Mouse (Mus musculus) frontal cortex, adult 2 months (tissue): ENCODE results near the gene Cfp. TPM values are rescaled to one million over a fixed set of nuclear protein-coding genes. Genes with fewer than 3 reads are reported as not detected.

ENCODE experiments used
- DNase-seq, 2 experiments: peaks; one replicate each; pipeline ENCODE4 v3.0.0; 2022; ENCODE audit warnings: low spot score in 1 of 2; ENCODE audit errors: extremely low spot score in 1 of 2
- polyA plus RNA-seq: library from polyadenylated mRNA; depleted of rRNA; stranded (reverse); fragments of >200 nt; gene quantifications from 2 replicates; pipeline ENCODE4 v1.2.3, GENCODE M21; 2012; rRNA removed

Cfp gene
- 19.2 and 21.8 TPM in 2 replicates for polyA plus RNA-seq

DNA sequence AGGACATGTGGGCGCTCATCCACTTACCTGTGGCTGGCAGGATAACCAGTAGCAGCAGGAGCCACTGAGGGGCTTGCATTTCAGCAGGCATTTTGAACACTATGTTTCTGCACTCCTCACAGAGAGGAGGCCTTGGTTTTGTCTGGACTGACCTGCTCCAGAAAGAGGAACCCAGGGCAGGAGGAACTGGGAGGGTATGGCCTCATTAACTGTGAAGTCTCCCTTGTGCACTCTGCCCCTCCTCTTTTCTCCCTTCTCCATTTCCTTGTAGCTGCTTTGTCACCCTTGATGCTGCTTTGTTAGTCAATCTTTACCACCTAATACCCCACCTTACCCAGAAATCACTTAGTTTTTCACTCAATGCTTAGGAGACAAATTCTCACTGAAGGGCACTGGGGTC, at the start of gene Cfp:
TSS of gene Cfp (minus strand) at position 192 of the 400 bp plus-strand sequence.
- DNase-seq: no peak

- DNase-seq: no peak
Observed at GRCm38 (mm10) chrX:20980901-20981300, 49.5 kb upstream of the Cfp start.

- peak; percentile 85 to 92 for DNase-seq
Observed at GRCm38 (mm10) chrX:20961477-20962378, 30.4 kb upstream of the Cfp start, which contains the start of gene Uxt. Uxt (minus strand) TSS chrX:20962017.

DNA sequence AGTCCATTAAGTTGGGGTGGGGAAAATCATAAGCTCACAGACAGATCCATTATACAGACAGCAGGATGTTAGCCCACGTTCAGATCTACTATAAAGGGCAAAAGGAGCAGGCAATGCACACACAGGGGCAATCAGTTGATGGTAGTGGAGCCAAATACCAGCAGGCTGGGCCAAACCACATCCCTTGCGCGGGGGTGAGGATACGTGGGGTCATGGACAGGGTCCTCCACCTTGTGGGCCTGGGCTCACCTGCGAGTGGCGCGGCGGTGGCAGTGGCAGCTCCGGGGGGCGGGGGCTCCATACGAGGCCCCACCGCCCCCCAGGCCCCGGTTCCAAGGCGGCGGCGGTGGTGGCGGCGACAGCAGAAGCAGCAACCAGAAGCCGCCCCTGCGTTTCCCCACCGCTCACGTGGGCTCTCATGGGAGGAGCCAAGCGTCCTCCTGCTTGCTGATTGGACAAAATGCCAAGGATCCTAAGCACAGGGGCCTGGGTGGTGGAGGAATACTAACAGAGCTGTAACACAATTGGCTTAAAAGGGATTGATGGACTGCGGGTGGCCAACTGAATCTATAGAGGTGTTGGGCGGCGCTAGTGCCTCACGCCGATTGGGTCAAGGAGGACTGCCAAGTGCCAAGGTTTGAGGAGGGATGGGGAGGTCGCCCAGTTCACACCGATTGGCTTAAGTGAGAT, 19.0 kb upstream of the Cfp start, which contains the start of gene Elk1:
TSS of gene Elk1 (minus strand) at position 418 of the 690 bp plus-strand sequence.
- peak; percentile 85 to 87 for DNase-seq

DNA sequence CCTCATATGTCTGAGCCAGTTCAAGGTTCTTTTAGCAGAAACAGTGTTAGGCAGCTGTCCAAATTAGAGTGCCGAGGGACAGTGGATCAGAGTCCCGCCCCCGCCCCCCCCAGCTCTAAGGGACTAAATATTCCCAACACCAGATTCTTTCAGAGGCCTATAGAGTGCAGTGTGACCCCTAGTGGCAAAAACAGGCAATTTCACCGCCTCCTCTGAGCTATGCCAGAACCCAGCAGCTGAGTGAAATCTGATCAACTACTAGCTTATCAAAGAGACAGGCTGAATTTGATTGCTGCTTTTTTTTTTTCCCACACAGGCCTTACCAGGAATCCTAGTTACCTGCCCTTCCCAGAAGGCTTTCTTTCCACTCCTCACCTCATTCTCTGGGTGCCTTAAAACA, 14.7 kb upstream of the Cfp start:
- DNase-seq: peak; percentile 28 to 80

DNA sequence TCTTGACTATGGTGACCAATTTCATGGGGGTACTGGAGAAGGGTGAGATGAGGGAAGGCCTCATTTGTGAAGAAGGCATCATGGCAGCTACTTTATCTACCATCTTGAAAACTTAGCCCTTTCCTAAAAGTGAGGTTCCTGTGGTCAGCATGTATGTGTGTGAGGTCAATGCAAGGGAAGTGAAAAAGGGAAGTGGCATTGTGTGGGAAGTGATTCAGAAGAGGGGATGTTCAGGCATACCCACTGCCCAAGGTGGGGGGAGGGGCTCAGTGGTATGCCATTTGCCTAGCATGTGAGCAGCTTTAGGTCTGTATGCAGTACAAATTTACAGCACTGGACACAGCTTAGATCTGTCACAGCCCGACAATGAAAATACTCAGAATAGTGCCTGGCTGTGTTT, 608 bp upstream of the Cfp start:
- no peak for DNase-seq

GRCm38 (mm10) chrX:20929859-20930258, 1.5 kb downstream of the Cfp start:
- no peak for DNase-seq

DNA sequence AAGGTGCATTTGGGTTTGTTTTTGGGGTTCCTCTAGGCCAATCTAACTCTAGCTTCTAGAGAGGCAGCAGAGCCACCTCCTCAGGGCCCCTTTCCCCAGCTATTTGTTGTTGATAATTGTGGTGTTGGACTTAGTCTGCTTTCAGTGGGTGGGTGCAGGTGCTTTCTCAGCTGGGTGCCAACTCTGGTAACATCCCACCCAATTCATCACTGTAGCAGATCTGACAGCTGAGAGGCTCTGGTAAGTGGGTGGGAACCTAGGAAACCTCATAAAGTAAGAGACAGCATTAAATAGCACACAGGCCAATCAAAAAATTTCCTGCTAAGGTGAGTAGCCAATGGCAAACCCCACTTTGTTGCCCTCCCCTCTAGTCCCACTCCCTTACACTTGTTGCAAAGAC, 6.4 kb downstream of the Cfp start:
- DNase-seq: no peak

- DNase-seq: no peak
Observed at GRCm38 (mm10) chrX:20923506-20923905, 7.8 kb downstream of the Cfp start.

DNA sequence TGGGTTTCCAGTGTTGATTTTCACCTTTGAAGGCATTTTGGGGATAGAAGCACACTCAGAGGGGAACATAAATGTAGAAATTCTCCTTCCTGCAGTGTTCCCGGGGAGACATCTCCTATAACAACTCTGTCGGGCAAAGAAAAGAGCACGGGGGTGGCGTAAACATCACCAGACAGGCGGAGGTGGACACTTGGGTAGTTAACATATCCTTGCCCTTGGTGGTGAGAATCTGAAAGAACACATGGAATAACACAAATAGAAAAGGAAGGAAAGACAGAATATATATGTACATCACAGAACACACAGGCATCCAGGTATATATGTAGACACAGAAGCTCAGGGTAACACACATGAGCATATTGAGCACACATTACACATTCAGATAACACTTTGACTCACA, 10.0 kb downstream of the Cfp start:
- peak; percentile 26 to 33 for DNase-seq

DNA sequence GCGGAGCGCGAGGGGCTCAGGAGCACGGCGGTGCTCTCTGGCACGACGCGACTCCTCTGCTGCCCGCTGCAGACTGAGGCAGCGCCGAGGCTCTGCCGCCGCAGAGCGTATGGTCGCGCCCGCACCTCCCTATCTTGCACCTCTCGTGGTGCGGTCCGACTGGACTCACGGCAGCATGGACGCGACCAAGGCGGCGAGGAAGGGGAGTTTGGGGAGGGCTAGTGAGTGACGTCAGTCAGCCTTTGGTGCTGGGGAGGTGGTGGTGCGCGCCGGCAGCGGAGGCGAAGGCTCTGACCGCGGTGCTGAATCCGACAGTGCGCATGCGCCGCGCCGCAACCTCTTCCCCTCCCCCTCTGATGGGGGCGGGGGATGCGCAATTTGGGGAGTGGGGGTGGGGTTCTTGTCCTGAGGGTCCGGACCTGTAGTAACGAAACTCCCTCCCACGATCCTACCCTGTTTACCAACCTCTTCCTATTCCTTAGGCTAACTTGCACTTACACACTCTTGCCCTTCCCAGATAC, 10.5 kb downstream of the Cfp start, which contains the start of gene Syn1:
TSS of gene Syn1 (minus strand) at position 161 of the 521 bp plus-strand sequence.
- DNase-seq: peak; percentile 71 to 85

- DNase-seq: no peak
Observed at GRCm38 (mm10) chrX:20920249-20920843, 11.0 kb downstream of the Cfp start.

DNA sequence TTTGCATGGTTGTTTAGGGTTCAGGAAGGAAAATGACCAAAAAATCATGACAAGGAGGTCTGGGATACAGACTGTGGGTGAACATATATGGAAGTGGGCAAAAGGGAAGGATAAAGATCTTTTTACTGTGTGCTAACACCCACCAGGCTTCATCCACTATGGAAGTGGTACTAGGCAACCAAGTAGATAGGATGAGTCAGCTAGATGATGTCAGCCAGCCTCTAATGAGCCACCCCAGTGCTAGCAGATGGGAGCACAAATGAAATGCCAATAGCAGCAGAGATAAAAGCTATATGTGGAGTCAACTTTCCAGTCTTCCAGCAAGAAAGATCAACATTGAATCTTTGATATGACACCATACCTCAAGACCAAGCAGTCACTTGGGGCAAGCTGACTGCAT, 16.3 kb downstream of the Cfp start:
- peak; percentile 26 to 55 for DNase-seq

GRCm38 (mm10) chrX:20913726-20914125, 17.6 kb downstream of the Cfp start:
- no peak for DNase-seq

DNA sequence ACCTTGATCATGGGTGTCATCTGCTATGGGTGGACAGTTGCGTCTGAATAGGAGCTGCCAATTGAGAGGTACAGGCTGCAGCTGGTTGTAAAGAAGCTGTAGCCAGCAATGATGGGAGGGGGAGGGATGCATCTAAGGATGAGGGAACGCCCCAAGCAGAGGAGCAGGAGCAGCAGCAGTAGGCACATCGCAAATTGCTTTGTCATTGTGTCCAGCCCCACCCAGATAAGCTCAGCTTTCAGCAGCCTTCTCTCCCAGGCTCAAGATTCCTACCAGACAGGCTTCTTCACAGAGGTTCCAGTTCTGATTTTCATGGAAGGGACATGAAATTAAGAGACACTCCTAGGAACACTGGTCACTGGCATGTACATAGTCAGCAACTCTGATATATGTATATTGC, 21.3 kb downstream of the Cfp start:
- no peak for DNase-seq

Other genes with a start within 250 kb of the Cfp start
- gene Cdk16, start 243.6 kb downstream of the Cfp start, polyA plus RNA-seq: 394 and 422 TPM in 2 replicates
- 107 and 128 TPM in 2 replicates for gene Usp11, start 227.6 kb downstream of the Cfp start, polyA plus RNA-seq
- gene Araf, start 133.7 kb downstream of the Cfp start, polyA plus RNA-seq: 232 and 257 TPM in 2 replicates
- 1.5 and 1.6 TPM in 2 replicates for gene Timp1, start 61.4 kb downstream of the Cfp start, polyA plus RNA-seq
- 273 and 320 TPM in 2 replicates for gene Syn1, start 10.6 kb downstream of the Cfp start, polyA plus RNA-seq
- gene Elk1, start 19.1 kb upstream of the Cfp start, polyA plus RNA-seq: 36.0 and 39.1 TPM in 2 replicates
- 15.0 and 17.7 TPM in 2 replicates for gene Uxt, start 30.5 kb upstream of the Cfp start, polyA plus RNA-seq
- 9.6 and 10.2 TPM in 2 replicates for gene Zfp182, start 130.8 kb upstream of the Cfp start, polyA plus RNA-seq
- gene Spaca5, start 136.9 kb upstream of the Cfp start, polyA plus RNA-seq: not detected in 2 replicates
- 1.6 and 1.8 TPM in 2 replicates for gene Zfp300, start 158.0 kb upstream of the Cfp start, polyA plus RNA-seq
- gene Ssxa1, start 184.3 kb upstream of the Cfp start, polyA plus RNA-seq: not detected in 2 replicates
- not detected in 2 replicates for gene Gm21876, start 244.1 kb upstream of the Cfp start, polyA plus RNA-seq